Mouse (Mus musculus) macrophage (primary cell): Measurements from ENCODE around the gene Rasgrp2. TPM values are rescaled to one million over a fixed set of nuclear protein-coding genes. Genes with fewer than 3 reads are reported as not detected.

Experiments
- H3K27ac ChIP-seq: fragments of 350-480 bp; formaldehyde crosslinking; 2 replicates; pipeline ENCODE4 v1.9.0; 2021
- H3K36me3 ChIP-seq: fragments of 350-480 bp; formaldehyde crosslinking; 2 replicates; pipeline ENCODE4 v1.9.0; 2021; ENCODE audit errors: inconsistent target
- H3K4me3 ChIP-seq: fragments of 350-480 bp; formaldehyde crosslinking; 2 replicates; pipeline ENCODE4 v1.9.0; 2021; ENCODE audit errors: inconsistent target
- H3K79me2 ChIP-seq: fragments of 350-480 bp; formaldehyde crosslinking; 2 replicates; pipeline ENCODE4 v1.9.0; 2021; ENCODE audit errors: inconsistent target
- WGBS: methylation state at CpG from one replicate; pipeline ENCODE4 v1.1.7; 2026; ENCODE audit warnings: inconsistent platforms; ENCODE audit not compliant: missing documents; 5-methylcytosine and 5-hydroxymethylcytosine counted together
- polyA plus RNA-seq: library from polyadenylated mRNA; stranded (reverse); fragments of 250-400 nt; gene quantifications from 3 replicates; pipeline ENCODE4 v1.2.4, GENCODE M21; 2018; ENCODE audit warnings: inconsistent platforms

Gene Rasgrp2
- polyA plus RNA-seq, 1 experiment from 2014 or later, result 11.4 TPM

DNA sequence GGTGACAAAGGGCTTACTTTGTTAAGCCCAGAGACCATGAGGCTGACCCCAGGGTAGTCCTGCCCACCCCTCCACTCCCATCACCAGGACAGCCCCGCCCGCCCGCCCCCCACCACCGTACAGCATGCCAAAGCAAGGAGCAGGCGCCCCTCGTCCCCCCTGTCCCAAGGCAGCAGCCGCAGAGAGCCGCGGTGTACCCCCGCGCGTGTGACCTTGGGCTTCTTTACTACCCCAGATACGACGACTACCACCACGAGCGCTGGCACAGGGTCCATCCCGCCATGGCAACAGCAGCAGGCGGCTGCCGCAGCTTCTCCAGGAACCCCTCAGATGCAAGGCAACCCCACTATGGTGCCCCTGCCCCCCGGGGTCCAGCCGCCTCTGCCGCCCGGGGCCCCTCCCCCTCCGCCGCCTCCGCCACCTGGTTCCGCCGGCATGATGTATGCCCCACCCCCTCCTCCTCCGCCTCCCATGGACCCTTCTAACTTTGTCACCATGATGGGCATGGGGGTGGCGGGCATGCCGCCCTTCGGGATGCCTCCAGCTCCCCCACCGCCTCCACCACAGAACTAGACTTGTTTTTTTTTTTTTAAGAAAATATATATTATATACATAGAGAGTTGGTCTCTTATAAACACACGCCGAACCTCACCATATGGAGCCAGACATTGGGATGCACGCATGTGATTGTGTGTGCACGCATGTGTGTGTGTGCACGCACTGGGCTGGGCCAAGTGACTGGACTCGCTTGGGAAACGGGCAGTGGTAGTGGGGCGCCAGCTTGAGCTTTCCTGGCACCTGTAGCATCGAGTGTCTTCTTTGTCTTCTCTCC, 23.5 kb upstream of the Rasgrp2 start:
- Histone ChIP-seq H3K36me3 (peaks cover 71% of the 10 kb centered on the region), H3K4me3 (no peak overlapping the region), H3K79me2 (peaks cover 43% of the 10 kb centered on the region), H3K27ac (no peak overlapping the region)
- 94% methylated on average over 30 of the region's 42 CpGs for WGBS

DNA sequence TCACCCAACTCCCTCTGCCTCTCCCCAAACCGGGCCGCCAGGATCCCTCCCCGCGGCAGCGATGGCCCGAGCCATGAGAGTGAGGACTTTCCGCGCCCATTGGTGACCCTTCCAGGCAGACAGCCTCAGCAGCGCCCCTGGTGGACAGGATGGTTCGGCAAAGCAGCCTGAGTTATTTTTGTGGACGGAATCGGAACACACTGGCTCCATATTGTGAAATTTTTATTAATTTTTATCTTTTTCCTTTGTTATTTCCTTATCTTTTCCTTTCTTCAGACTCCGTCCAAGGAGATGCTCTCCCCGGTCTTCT, 22.9 kb upstream of the Rasgrp2 start:
- 91% methylated on average over 14 of the region's 14 CpGs for WGBS
- Histone ChIP-seq H3K79me2 (peaks cover 37% of the 10 kb centered on the region), H3K4me3 (no peak overlapping the region), H3K27ac (no peak overlapping the region), H3K36me3 (peaks cover 65% of the 10 kb centered on the region)

DNA sequence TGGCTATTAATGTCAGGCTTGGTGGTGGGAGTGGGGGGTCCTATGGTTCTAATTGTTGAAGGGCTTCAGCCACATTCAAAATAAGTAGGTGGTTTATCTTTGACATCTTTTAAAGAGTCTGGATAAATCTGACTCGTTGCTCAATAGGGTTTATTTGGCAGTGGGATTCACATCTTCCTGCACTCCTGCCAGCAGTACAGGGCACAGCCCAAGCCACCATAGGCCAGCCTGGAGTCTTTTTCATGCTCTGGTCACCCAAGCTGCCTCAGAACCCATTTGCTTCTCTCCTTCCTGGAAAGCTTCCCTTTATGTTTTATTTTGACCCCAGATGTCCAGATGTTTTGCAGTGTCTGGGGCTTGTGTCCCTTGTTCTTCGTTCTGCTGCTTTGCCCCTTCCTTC, 22.5 kb upstream of the Rasgrp2 start:
- 73% methylated on average over 2 of the region's 2 CpGs for WGBS

DNA sequence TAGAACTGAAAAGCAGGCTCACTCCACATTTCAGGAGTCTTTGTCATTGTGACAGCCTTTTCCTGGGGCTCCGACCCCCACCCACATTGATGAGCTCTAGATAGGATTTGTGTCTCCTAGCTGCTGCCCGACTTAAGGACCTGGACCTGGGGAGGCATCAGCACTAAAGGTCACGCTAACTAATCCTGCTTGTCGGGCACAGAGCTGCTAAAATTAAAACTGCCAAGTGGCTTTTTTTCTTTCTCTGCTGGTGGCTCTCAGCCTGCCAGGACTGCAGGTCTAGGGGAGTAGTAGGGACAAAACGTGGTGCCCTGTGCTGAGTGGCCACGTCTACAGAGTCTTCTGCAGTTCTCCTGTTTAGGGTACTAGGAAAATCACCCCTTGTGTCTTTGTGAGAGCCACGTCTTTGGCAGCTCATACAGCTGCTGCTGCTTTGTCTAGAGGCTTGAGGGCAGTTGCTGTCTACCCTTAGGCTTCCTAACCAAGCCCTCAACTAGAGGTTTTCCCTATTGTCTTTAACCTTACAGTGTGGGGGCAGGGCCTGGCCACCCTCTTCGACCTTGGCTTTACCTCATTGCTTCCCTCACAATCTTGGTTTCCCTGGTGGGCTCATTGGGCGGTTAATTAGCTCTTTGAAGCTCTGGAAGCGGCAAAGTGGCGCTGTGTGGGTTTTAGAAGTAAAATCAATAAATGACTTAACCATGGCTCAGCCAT, 21.7 kb upstream of the Rasgrp2 start:
- Histone ChIP-seq H3K79me2 (peaks cover 25% of the 10 kb centered on the region; the same call in 1 of the 2 replicates), H3K27ac (no peak overlapping the region), H3K36me3 (peaks cover 52% of the 10 kb centered on the region), H3K4me3 (no peak overlapping the region)
- WGBS, result 96% methylated on average over 11 of the region's 11 CpGs

More for the DNA sequence above, 22.5 kb upstream of the Rasgrp2 start:
- H3K27ac ChIP-seq, result no peak overlapping the region
- H3K79me2 ChIP-seq, result peaks cover 33% of the 10 kb centered on the region
- H3K4me3 ChIP-seq, result no peak overlapping the region
- peaks cover 61% of the 10 kb centered on the region for H3K36me3 ChIP-seq

DNA sequence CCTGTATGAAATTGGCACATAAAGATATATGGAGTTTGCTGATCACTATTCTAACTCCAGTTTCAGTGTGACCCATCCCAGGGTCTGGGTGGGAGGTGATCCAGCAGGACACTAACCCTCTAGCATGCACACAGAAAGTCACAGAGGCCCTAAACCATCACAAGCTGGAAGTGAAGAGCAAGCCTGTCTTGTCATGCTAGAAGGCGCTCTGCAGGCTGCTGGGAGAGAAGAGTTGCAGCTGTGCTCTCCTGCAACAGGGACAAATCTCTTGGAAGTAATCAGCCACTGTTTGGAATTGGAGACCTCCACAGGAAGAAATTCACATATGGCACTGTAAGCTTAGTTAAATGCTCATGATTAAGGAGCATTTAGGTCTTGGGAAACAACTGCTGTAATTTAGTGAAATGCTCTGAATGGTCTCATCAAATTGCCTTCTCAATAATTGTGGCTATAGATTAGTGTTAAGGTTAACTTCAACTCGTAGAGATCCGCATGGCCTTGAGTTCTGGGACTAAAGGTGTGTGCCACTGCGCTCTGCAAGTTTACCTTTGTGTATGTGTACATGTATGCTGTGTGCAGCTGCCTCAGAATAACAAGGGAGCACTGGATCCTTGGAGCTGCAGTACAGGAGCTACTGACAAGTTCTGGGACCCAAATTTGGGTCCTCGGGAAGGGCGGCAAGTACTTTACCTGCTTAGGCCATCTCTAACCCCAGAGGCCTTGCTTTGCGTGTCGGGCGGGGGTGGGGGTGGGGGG, 18.6 kb upstream of the Rasgrp2 start:
- Histone ChIP-seq H3K4me3 (no peak overlapping the region), H3K79me2 (no peaks in the 10 kb centered on the region; the same call in 1 of the 2 replicates), H3K27ac (no peak overlapping the region), H3K36me3 (peaks cover 29% of the 10 kb centered on the region)
- 93% methylated on average over 9 of the region's 9 CpGs for WGBS

DNA sequence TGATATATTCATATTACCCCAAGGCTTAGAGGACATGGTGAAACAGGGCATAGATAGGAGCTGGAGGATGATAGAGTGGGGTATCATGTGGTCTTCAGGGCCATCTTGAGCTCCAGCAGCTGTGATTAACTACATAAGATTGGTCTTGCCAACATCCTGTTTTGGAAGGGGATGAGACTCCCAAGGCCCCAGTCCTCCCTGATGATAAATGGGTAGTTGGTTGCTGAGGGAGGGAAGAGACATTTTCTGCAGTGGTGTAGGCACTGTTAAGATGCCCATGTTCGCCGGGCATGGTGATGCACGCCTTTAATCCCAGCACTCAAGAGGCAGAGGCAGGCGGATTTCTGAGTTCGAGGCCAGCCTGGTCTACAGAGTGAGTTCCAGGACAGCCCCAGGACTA, 17.9 kb upstream of the Rasgrp2 start:
- Histone ChIP-seq H3K79me2 (no peaks in the 10 kb centered on the region; the same call in 1 of the 2 replicates), H3K4me3 (no peak overlapping the region), H3K27ac (no peak overlapping the region), H3K36me3 (peaks cover 25% of the 10 kb centered on the region)
- 94% methylated on average over 5 of the region's 5 CpGs for WGBS

DNA sequence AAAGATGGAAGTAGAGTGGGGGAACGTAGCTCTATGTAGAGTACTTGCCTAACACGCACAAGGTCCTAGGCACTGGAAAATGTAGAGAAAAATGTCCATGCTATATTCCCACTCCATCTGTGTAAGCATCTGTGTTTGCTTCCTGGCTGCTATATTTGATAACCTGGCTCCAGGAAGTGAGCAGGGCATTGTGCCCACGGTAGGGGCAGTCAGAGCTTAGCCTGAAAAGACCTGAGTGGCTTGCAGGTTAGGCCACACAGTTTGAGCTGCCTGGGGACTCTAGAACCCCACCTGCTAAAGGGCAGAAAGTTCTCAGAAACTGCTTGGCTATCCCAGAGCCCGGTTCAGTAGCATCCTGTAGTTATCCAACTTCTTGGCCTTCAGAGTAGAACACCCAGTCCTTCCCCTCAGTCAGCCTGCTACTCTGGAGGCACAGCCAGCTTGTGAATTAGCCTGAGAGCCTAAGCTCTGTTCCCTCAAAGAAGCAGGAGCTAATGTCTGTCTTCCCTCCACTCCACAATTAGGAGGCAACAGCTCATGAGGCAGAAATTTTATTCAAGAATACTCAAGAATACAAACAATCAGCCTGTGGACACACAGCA, 16.7 kb upstream of the Rasgrp2 start:
- no peaks in the 10 kb centered on the region for H3K79me2 ChIP-seq
- H3K36me3 ChIP-seq, result peaks cover 13% of the 10 kb centered on the region; the same call in 1 of the 2 replicates
- no peak overlapping the region for H3K4me3 ChIP-seq
- WGBS, result 45% methylated on average over 4 of the region's 4 CpGs
- H3K27ac ChIP-seq, result no peak overlapping the region

DNA sequence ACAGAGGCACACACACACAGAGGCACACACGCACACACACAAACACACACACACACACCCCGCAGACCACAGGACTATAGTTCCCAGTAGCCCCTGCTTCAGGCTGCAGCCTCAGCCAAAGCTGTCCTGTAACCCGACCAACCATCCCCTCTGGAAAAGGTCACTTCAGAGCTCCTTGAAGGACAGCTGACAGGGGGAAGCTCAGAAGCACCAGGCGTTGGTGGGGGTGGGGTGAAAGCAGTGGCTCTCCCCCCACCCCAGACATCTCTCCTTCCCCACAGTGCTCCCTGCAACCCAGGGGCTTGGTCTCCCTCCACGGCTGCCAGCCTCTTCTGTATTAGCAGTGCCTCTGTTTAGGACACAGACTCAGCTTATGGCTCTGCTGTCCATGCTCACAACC, 15.7 kb upstream of the Rasgrp2 start:
- Histone ChIP-seq H3K36me3 (0 out of 2 replicates have a peak, but pooled peaks cover 5% of the 10 kb centered on the region), H3K79me2 (no peaks in the 10 kb centered on the region), H3K27ac (no peak overlapping the region), H3K4me3 (no peak overlapping the region)
- 48% methylated on average over 5 of the region's 5 CpGs for WGBS

DNA sequence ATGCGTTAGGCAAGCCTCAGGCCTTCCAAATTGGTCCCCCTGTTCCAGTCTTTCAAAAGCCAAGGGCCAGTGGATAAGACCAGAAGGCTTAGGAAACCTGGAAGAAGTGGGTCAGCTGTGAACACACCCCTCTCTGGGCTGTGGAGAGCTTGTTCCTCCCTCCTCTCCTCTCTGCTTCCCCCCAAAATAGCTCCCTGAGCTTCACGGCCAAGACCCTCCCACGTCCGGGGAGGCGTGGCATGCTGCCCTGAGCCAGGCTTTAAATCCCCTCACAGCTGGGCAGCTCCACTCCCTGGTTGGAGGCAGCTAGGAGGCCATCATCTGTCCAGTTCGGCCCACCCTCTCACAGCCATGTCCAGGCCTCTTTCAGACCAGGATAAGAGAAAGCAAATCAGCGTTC, 15.0 kb upstream of the Rasgrp2 start, which contains the start of gene Pygm:
Pygm (plus strand) TSS at position 272 of the 400 bp plus-strand sequence.
- no peaks in the 10 kb centered on the region for H3K36me3 ChIP-seq
- WGBS, result 33% methylated on average over 7 of the region's 7 CpGs
- H3K4me3 ChIP-seq, result no peak within 1 kb of the TSS
- no peaks in the 10 kb centered on the region for H3K79me2 ChIP-seq
- no peak within 1 kb of the TSS for H3K27ac ChIP-seq

DNA sequence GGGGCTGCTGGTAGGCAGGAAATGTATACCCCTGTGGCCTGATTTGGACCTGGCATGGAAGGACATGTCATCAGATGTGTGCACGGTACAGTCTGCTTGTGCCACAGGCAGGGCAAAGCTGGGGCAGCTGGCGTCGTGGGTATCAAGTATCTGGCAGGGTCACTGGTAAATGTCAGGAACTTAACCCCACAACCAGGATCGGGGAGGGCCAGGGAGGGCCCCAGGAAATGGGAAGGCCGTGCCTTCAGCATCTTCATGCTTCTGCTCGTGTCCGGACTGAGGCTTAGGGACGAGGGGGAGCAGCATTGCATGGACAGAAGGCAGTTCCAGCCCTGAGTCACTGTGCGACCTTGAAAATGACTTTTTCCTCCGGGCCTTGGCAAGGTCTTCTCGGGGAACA, 14.2 kb upstream of the Rasgrp2 start:
- 74% methylated on average over 11 of the region's 11 CpGs for WGBS
- H3K79me2 ChIP-seq, result no peaks in the 10 kb centered on the region
- H3K4me3 ChIP-seq, result no peak overlapping the region
- no peaks in the 10 kb centered on the region for H3K36me3 ChIP-seq
- no peak overlapping the region for H3K27ac ChIP-seq

DNA sequence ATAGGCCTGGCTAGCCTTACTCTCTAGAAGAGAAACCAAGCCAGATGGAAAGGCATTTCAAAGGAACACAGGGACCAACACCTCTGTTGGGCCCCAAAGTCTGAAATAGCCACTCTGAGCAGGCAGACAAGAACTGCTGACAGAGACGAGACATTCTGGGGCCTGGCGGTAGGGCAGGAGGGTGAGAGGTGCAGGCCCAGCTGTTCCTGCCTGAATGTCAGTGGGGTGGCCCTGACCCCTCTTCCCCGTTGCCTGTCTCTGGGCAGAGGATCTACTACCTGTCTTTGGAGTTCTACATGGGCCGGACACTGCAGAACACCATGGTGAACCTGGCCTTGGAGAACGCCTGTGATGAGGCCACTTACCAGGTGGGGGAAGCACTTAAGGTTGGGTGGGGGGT, 13.7 kb upstream of the Rasgrp2 start:
- 95% methylated on average over 5 of the region's 5 CpGs for WGBS
- no peak overlapping the region for H3K4me3 ChIP-seq
- H3K79me2 ChIP-seq, result no peaks in the 10 kb centered on the region
- no peaks in the 10 kb centered on the region for H3K36me3 ChIP-seq
- H3K27ac ChIP-seq, result no peak overlapping the region

DNA sequence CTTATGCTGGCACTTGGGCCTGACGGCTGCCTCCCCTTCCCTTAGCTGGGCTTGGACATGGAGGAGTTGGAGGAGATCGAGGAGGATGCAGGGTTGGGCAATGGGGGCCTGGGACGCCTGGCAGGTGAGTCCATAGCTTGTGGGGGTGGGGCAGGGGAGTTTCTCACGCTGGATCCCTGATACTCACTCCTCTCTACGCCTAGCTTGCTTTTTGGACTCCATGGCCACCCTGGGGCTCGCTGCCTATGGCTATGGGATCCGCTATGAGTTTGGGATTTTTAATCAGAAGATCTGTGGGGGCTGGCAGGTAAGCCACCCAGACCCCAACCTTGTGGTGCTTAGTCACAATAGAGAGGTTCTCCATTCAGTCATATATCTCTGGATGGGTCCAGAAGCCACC, 13.3 kb upstream of the Rasgrp2 start:
- H3K27ac ChIP-seq, result no peak overlapping the region
- no peak overlapping the region for H3K4me3 ChIP-seq
- H3K79me2 ChIP-seq, result no peaks in the 10 kb centered on the region
- WGBS, result 90% methylated on average over 7 of the region's 7 CpGs
- H3K36me3 ChIP-seq, result no peaks in the 10 kb centered on the region

DNA sequence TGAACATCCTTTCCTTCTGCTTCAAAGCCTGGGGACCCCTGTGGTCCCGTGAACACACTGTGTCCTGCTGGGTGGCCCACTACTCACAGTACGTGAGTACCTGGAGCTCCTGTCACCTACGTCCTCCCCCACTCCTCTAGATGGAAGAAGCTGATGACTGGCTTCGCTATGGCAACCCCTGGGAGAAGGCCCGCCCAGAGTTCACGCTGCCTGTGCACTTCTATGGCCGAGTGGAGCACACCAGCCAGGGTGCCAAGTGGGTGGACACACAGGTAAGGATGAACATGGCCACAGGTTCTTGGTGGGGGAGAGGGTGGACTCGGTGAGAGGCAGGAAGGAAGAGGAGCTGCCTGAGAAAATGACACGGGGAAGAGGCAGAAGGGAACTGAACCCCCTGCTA, 12.9 kb upstream of the Rasgrp2 start:
- Histone ChIP-seq H3K36me3 (no peaks in the 10 kb centered on the region), H3K27ac (no peak overlapping the region), H3K4me3 (no peak overlapping the region), H3K79me2 (no peaks in the 10 kb centered on the region)
- WGBS, result 89% methylated on average over 9 of the region's 9 CpGs

DNA sequence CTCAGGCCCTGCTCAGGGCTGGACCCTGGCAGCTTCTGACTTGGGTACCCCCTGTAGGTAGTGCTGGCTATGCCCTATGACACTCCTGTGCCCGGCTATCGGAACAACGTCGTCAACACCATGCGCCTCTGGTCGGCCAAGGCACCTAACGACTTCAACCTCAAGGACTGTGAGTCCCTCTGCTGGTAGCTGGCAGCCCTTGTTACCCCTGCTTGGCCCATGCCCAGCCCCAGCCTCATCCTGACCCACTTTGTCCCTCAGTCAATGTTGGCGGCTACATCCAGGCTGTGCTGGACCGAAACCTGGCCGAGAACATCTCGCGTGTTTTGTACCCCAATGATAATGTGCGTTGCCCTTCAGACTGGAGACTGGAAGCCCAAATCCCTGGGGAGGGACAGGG, 11.1 kb upstream of the Rasgrp2 start:
- 74% methylated on average over 13 of the region's 13 CpGs for WGBS
- H3K79me2 ChIP-seq, result no peaks in the 10 kb centered on the region
- no peaks in the 10 kb centered on the region for H3K36me3 ChIP-seq
- H3K27ac ChIP-seq, result no peak overlapping the region
- H3K4me3 ChIP-seq, result no peak overlapping the region
